Mouse (Mus musculus): ENCODE data around the gene Gnl2. TPM values are rescaled to one million over a fixed set of nuclear protein-coding genes. Genes with fewer than 3 reads are reported as not detected.

The Gnl2 gene
- polyA plus RNA-seq, 1 experiment = 14.3 TPM

GRCm38 (mm10) chr4:125004886-125005285 lies 11.5 kb upstream of the Gnl2 start:
- Histone ChIP-seq H3K4me3 (ENCODE audit: insufficient read depth, low read depth, low read length) (no peak overlapping the region), H3K4me1 (ENCODE audit: control insufficient read depth, insufficient read depth, low read length) (no peaks in the 10 kb centered on the region), H3K27me3 (replicated peaks; ENCODE audit: control insufficient read depth, insufficient read depth, low read length) (no peaks in the 10 kb centered on the region), H3K36me3 (ENCODE audit: control insufficient read depth, insufficient read depth, low read length) (no peaks in the 10 kb centered on the region), H3K27ac (ENCODE audit: insufficient read depth, low read depth, low read length) (no peak overlapping the region)
- WGBS = 25% methylated on average over 12 of the region's 12 CpGs
- DNase-seq = no peak
- TF ChIP-seq CTCF (conservative IDR thresholded peaks at IDR 0.05; ENCODE audit: insufficient read depth, insufficient read length, low read depth, low read length) (no peak), POLR2A (IDR thresholded peaks at IDR 0.05; ENCODE audit: low read depth, low read length) (no peak)

- WGBS = 56% methylated on average over 15 of the region's 15 CpGs
- Histone ChIP-seq H3K4me3 (ENCODE audit: insufficient read depth, low read depth, low read length) (no peak overlapping the region), H3K4me1 (ENCODE audit: control insufficient read depth, insufficient read depth, low read length) (no peaks in the 10 kb centered on the region), H3K27ac (ENCODE audit: insufficient read depth, low read depth, low read length) (no peak overlapping the region), H3K27me3 (replicated peaks; ENCODE audit: control insufficient read depth, insufficient read depth, low read length) (no peaks in the 10 kb centered on the region), H3K36me3 (ENCODE audit: control insufficient read depth, insufficient read depth, low read length) (no peaks in the 10 kb centered on the region)
- TF ChIP-seq POLR2A (IDR thresholded peaks at IDR 0.05; ENCODE audit: low read depth, low read length) = no peak
- TF ChIP-seq CTCF (conservative IDR thresholded peaks at IDR 0.05; ENCODE audit: insufficient read depth, insufficient read length, low read depth, low read length) = no peak
- DNase-seq = no peak
These were observed 8.9 kb upstream of the Gnl2 start for GRCm38 (mm10) chr4:125007460-125007859.

GRCm38 (mm10) chr4:125008220-125008619 lies 8.2 kb upstream of the Gnl2 start:
- H3K27me3 ChIP-seq (replicated peaks; ENCODE audit: control insufficient read depth, insufficient read depth, low read length) = no peaks in the 10 kb centered on the region
- no peak overlapping the region for H3K4me3 ChIP-seq (ENCODE audit: insufficient read depth, low read depth, low read length)
- no peaks in the 10 kb centered on the region for H3K36me3 ChIP-seq (ENCODE audit: control insufficient read depth, insufficient read depth, low read length)
- H3K4me1 ChIP-seq (ENCODE audit: control insufficient read depth, insufficient read depth, low read length) = no peaks in the 10 kb centered on the region
- H3K27ac ChIP-seq (ENCODE audit: insufficient read depth, low read depth, low read length) = no peak overlapping the region
- DNase-seq = no peak
- WGBS = 61% methylated on average over 6 of the region's 6 CpGs
- TF ChIP-seq POLR2A (IDR thresholded peaks at IDR 0.05; ENCODE audit: low read depth, low read length) (no peak), CTCF (conservative IDR thresholded peaks at IDR 0.05; ENCODE audit: insufficient read depth, insufficient read length, low read depth, low read length) (no peak)

GRCm38 (mm10) chr4:125008712-125009111 lies 7.7 kb upstream of the Gnl2 start:
- Histone ChIP-seq H3K27ac (ENCODE audit: insufficient read depth, low read depth, low read length) (no peak overlapping the region), H3K4me3 (ENCODE audit: insufficient read depth, low read depth, low read length) (no peak overlapping the region), H3K36me3 (ENCODE audit: control insufficient read depth, insufficient read depth, low read length) (no peaks in the 10 kb centered on the region), H3K4me1 (ENCODE audit: control insufficient read depth, insufficient read depth, low read length) (no peaks in the 10 kb centered on the region), H3K27me3 (replicated peaks; ENCODE audit: control insufficient read depth, insufficient read depth, low read length) (no peaks in the 10 kb centered on the region)
- WGBS = 47% methylated on average over 8 of the region's 8 CpGs
- TF ChIP-seq POLR2A (IDR thresholded peaks at IDR 0.05; ENCODE audit: low read depth, low read length) (no peak), CTCF (conservative IDR thresholded peaks at IDR 0.05; ENCODE audit: insufficient read depth, insufficient read length, low read depth, low read length) (no peak)
- DNase-seq = no peak

- H3K4me1 ChIP-seq (ENCODE audit: control insufficient read depth, insufficient read depth, low read length) = no peaks in the 10 kb centered on the region
- H3K36me3 ChIP-seq (ENCODE audit: control insufficient read depth, insufficient read depth, low read length) = no peaks in the 10 kb centered on the region
- H3K4me3 ChIP-seq (ENCODE audit: insufficient read depth, low read depth, low read length) = no peak overlapping the region
- 71% methylated on average over 11 of the region's 11 CpGs for WGBS
- H3K27me3 ChIP-seq (replicated peaks; ENCODE audit: control insufficient read depth, insufficient read depth, low read length) = no peaks in the 10 kb centered on the region
- no peak overlapping the region for H3K27ac ChIP-seq (ENCODE audit: insufficient read depth, low read depth, low read length)
- TF ChIP-seq POLR2A (IDR thresholded peaks at IDR 0.05; ENCODE audit: low read depth, low read length) = no peak
- no peak for TF ChIP-seq CTCF (conservative IDR thresholded peaks at IDR 0.05; ENCODE audit: insufficient read depth, insufficient read length, low read depth, low read length)
- peak; percentile 10 for DNase-seq
These were observed 1.0 kb downstream of the Gnl2 start for GRCm38 (mm10) chr4:125017431-125017830.

GRCm38 (mm10) chr4:125020780-125021538 lies 4.6 kb downstream of the Gnl2 start:
- no peaks in the 10 kb centered on the region for H3K4me1 ChIP-seq (ENCODE audit: control insufficient read depth, insufficient read depth, low read length)
- WGBS = 32% methylated on average over 11 of the region's 11 CpGs
- TF ChIP-seq CTCF (conservative IDR thresholded peaks at IDR 0.05; ENCODE audit: insufficient read depth, insufficient read length, low read depth, low read length) = no peak
- no peak for TF ChIP-seq POLR2A (IDR thresholded peaks at IDR 0.05; ENCODE audit: low read depth, low read length)
- no peak for DNase-seq
- H3K27me3 ChIP-seq (replicated peaks; ENCODE audit: control insufficient read depth, insufficient read depth, low read length) = no peaks in the 10 kb centered on the region
- no peak overlapping the region for H3K27ac ChIP-seq (ENCODE audit: insufficient read depth, low read depth, low read length)
- H3K36me3 ChIP-seq (ENCODE audit: control insufficient read depth, insufficient read depth, low read length) = no peaks in the 10 kb centered on the region
- H3K4me3 ChIP-seq (ENCODE audit: insufficient read depth, low read depth, low read length) = no peak overlapping the region

GRCm38 (mm10) chr4:125029891-125030614 lies 13.7 kb downstream of the Gnl2 start:
- Histone ChIP-seq H3K4me1 (ENCODE audit: control insufficient read depth, insufficient read depth, low read length) (no peaks in the 10 kb centered on the region; the same call in 1 of the 2 replicates), H3K27ac (ENCODE audit: insufficient read depth, low read depth, low read length) (no peak overlapping the region), H3K4me3 (ENCODE audit: insufficient read depth, low read depth, low read length) (peak overlapping the region; percentile 93), H3K36me3 (ENCODE audit: control insufficient read depth, insufficient read depth, low read length) (no peaks in the 10 kb centered on the region), H3K27me3 (replicated peaks; ENCODE audit: control insufficient read depth, insufficient read depth, low read length) (no peaks in the 10 kb centered on the region)
- peak; percentile 97 for DNase-seq
- WGBS = under 1% methylated on average over 50 of the region's 50 CpGs
- no peak for TF ChIP-seq CTCF (conservative IDR thresholded peaks at IDR 0.05; ENCODE audit: insufficient read depth, insufficient read length, low read depth, low read length)
- TF ChIP-seq POLR2A (IDR thresholded peaks at IDR 0.05; ENCODE audit: low read depth, low read length) = peak; percentile 77

Data from kidney, adult 2 months (tissue).